Mouse (Mus musculus) erythroblast, embryonic 14.5 days (primary cell): Measurements from ENCODE around the gene Tvp23b.

Experiments used
- GATA1 ChIP-seq: IDR thresholded peaks from 2 replicates; pipeline ENCODE4 v1.6.1; 2012; ENCODE audit warnings: low read length, inconsistent platforms, mixed read lengths
- TAL1 ChIP-seq: IDR thresholded peaks from 3 replicates; pipeline ENCODE4 v1.6.1; 2012; ENCODE audit warnings: low read length, inconsistent platforms, mixed read lengths

DNA sequence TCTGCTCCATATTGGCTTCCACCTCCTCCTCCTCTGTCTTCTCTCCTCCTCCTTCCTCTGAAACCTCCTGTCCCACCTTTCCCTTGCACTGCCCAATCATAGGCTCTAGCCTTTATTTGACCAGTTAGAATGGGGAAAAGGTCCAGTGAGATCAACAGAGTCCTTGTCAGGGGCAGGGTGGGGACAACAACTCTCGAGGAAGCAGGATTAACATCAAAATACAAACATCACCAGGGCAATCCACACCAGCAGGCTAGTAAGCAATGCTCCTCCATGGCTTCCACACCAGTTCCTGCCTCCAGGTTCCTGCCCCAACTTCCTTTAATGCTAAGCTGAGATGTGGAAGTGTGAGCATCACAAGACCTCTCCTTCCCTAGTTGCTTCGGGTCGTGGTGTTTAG is 33.5 kb upstream of the Tvp23b start:
- TF ChIP-seq GATA1 (no peak), TAL1 (no peak)
